Mouse (Mus musculus) MN1 (cell line): ENCODE results near the gene Cfap298.

Source experiments
- DNase-seq: peaks from one replicate; pipeline ENCODE4 v3.0.0-alpha.2; 2016; ENCODE audit warnings: low spot score

Gene Cfap298

GRCm38 (mm10) chr16:90934687-90935328 lies at the start of gene Cfap298:
Gene Cfap298, minus strand, starts transcription at chr16:90935114.
- DNase-seq, result peak; percentile 97

GRCm38 (mm10) chr16:90971004-90971403 lies 36.1 kb upstream of the Cfap298 start:
- peak; percentile 63 for DNase-seq

- no peak for DNase-seq
Measured at GRCm38 (mm10) chr16:90966241-90966640, 31.3 kb upstream of the Cfap298 start.

- DNase-seq, result no peak
Measured at GRCm38 (mm10) chr16:90964302-90964701, 29.4 kb upstream of the Cfap298 start.

GRCm38 (mm10) chr16:90963866-90964265 lies 29.0 kb upstream of the Cfap298 start:
- no peak for DNase-seq

- DNase-seq, result no peak
Measured at GRCm38 (mm10) chr16:90963231-90963630, 28.3 kb upstream of the Cfap298 start.

GRCm38 (mm10) chr16:90958301-90959085 lies 23.6 kb upstream of the Cfap298 start:
- no peak for DNase-seq

- no peak for DNase-seq
Measured at GRCm38 (mm10) chr16:90955494-90955893, 20.6 kb upstream of the Cfap298 start.

GRCm38 (mm10) chr16:90953770-90954169 lies 18.9 kb upstream of the Cfap298 start:
- DNase-seq, result no peak

- no peak for DNase-seq
Measured at GRCm38 (mm10) chr16:90953147-90953546, 18.2 kb upstream of the Cfap298 start.

GRCm38 (mm10) chr16:90950354-90950963 lies 15.5 kb upstream of the Cfap298 start:
- DNase-seq, result no peak

- no peak for DNase-seq
Measured at GRCm38 (mm10) chr16:90946977-90947376, 12.1 kb upstream of the Cfap298 start.

- DNase-seq, result no peak
Measured at GRCm38 (mm10) chr16:90941246-90941645, 6.3 kb upstream of the Cfap298 start.

GRCm38 (mm10) chr16:90934193-90934686 lies 674 bp downstream of the Cfap298 start:
- peak; percentile 75 for DNase-seq

GRCm38 (mm10) chr16:90933534-90934176 lies 1.3 kb downstream of the Cfap298 start:
- DNase-seq, result no peak

GRCm38 (mm10) chr16:90927446-90927845 lies 7.5 kb downstream of the Cfap298 start:
- DNase-seq, result no peak

- DNase-seq, result peak; percentile 76
Measured at GRCm38 (mm10) chr16:90925461-90925860, 9.5 kb downstream of the Cfap298 start.

- DNase-seq, result no peak
Measured at GRCm38 (mm10) chr16:90924606-90925370, 10.1 kb downstream of the Cfap298 start.

GRCm38 (mm10) chr16:90921471-90922159 lies 13.3 kb downstream of the Cfap298 start:
- peak; percentile 24 for DNase-seq

GRCm38 (mm10) chr16:90917156-90917555 lies 17.8 kb downstream of the Cfap298 start:
- no peak for DNase-seq

- peak; percentile 42 for DNase-seq
Measured at GRCm38 (mm10) chr16:90916040-90916481, 18.9 kb downstream of the Cfap298 start.
